Mouse (Mus musculus) heart, embryonic 15.5 days (tissue): ENCODE data around the gene Spem1. TPM values are rescaled to one million over a fixed set of nuclear protein-coding genes. Genes with fewer than 3 reads are reported as not detected.

Experiments
- ATAC-seq: fragments of 200-750 bp; cut with Nextera tagmentation; replicated peaks from 2 replicates; pipeline ENCODE4 v1.8.0; 2017; ENCODE audit warnings: low read depth, moderate TSS enrichment; ENCODE audit not compliant: insufficient number of reproducible peaks, insufficient read depth, low FRiP score
- H3K27ac ChIP-seq: fragments of 300-500 bp; sonication (generic); 2 replicates; pipeline ENCODE4 v1.5.1; 2015; ENCODE audit warnings: mild to moderate bottlenecking, inconsistent platforms
- H3K27me3 ChIP-seq: fragments of 300-500 bp; sonication (generic); 2 replicates; pipeline ENCODE4 v1.6.1; 2015; ENCODE audit warnings: inconsistent platforms
- H3K36me3 ChIP-seq: fragments of 300-500 bp; sonication (generic); 2 replicates; pipeline ENCODE4 v1.6.1; 2015; ENCODE audit warnings: mild to moderate bottlenecking, inconsistent platforms
- H3K4me1 ChIP-seq: fragments of 300-500 bp; sonication (generic); replicated peaks from 2 replicates; pipeline ENCODE4 v1.6.1; 2015; ENCODE audit warnings: inconsistent platforms
- H3K4me2 ChIP-seq: fragments of 300-500 bp; sonication (generic); 2 replicates; pipeline ENCODE4 v1.6.1; 2015; ENCODE audit warnings: inconsistent platforms, mild to moderate bottlenecking, moderate library complexity
- H3K4me3 ChIP-seq: fragments of 300-500 bp; sonication (generic); 2 replicates; pipeline ENCODE4 v1.5.1; 2015; ENCODE audit warnings: mild to moderate bottlenecking, inconsistent platforms
- H3K9ac ChIP-seq: fragments of 300-500 bp; sonication (generic); 2 replicates; pipeline ENCODE4 v1.6.1; 2015; ENCODE audit warnings: mild to moderate bottlenecking, inconsistent platforms
- H3K9me3 ChIP-seq: fragments of 300-500 bp; sonication (generic); replicated peaks from 2 replicates; pipeline ENCODE4 v1.6.1; 2016; ENCODE audit warnings: inconsistent platforms
- WGBS: fragments of 180-500 bp; shearing (Covaris S2); methylation state at CpG from one replicate; pipeline ENCODE4 v1.1.7; 2015; ENCODE audit warnings: mixed read lengths; 5-methylcytosine and 5-hydroxymethylcytosine counted together
- polyA plus RNA-seq: library from polyadenylated mRNA; unstranded; fragments of >200 nt; fragmentation: Nextera tagmentation; extraction: Ambion mirVana; gene quantifications from 2 replicates; pipeline ENCODE4 v1.2.1, GENCODE M21; 2015

Spem1 gene
- polyA plus RNA-seq, 1 experiment from 2014 or later, result not detected

- Histone ChIP-seq H3K4me3 (no peak overlapping the region), H3K27me3 (peaks cover 24% of the 10 kb centered on the region), H3K27ac (no peak overlapping the region), H3K9ac (no peak overlapping the region), H3K4me1 (peaks cover 38% of the 10 kb centered on the region), H3K36me3 (no peaks in the 10 kb centered on the region), H3K4me2 (no peak overlapping the region), H3K9me3 (no peaks in the 10 kb centered on the region)
- no peak for ATAC-seq
- 73% methylated on average over 4 of the region's 4 CpGs for WGBS
Measured at GRCm38 (mm10) chr11:69806378-69806777, 15.6 kb downstream of the Spem1 start.

- Histone ChIP-seq H3K4me2 (peak within 1 kb of the TSS; percentile 97), H3K4me1 (peaks cover 49% of the 10 kb centered on the region), H3K4me3 (peak within 1 kb of the TSS; percentile 62), H3K9me3 (no peaks in the 10 kb centered on the region), H3K27ac (no peak within 1 kb of the TSS), H3K27me3 (peaks cover 25% of the 10 kb centered on the region), H3K9ac (peak within 1 kb of the TSS; percentile 62; the same call in 1 of the 2 replicates), H3K36me3 (no peaks in the 10 kb centered on the region)
- no peak for ATAC-seq
- 13% methylated on average over 29 of the region's 29 CpGs for WGBS
Measured at GRCm38 (mm10) chr11:69804972-69805909, 16.7 kb downstream of the Spem1 start, which contains the start of gene Tmem102. Gene Tmem102 (minus strand): TSS chr11:69805624.

- peak overlapping the region; percentile 97 for H3K4me2 ChIP-seq
- no peaks in the 10 kb centered on the region for H3K36me3 ChIP-seq
- WGBS, result 12% methylated on average over 12 of the region's 12 CpGs
- peak overlapping the region; percentile 62; the same call in 1 of the 2 replicates for H3K9ac ChIP-seq
- no peak overlapping the region for H3K27ac ChIP-seq
- H3K4me1 ChIP-seq, result peaks cover 55% of the 10 kb centered on the region
- peak overlapping the region; percentile 62 for H3K4me3 ChIP-seq
- ATAC-seq, result no peak
- peaks cover 27% of the 10 kb centered on the region for H3K27me3 ChIP-seq
- no peaks in the 10 kb centered on the region for H3K9me3 ChIP-seq
Measured at GRCm38 (mm10) chr11:69804652-69804940, 17.4 kb downstream of the Spem1 start.

- Histone ChIP-seq H3K9me3 (no peaks in the 10 kb centered on the region), H3K27ac (no peak overlapping the region), H3K27me3 (peaks cover 27% of the 10 kb centered on the region), H3K9ac (peak overlapping the region; percentile 62), H3K4me2 (peak overlapping the region; percentile 97), H3K4me3 (peak overlapping the region; percentile 62), H3K4me1 (peaks cover 60% of the 10 kb centered on the region), H3K36me3 (no peaks in the 10 kb centered on the region)
- WGBS, result under 1% methylated on average over 60 of the region's 60 CpGs
- peak; percentile 63 for ATAC-seq
Measured at GRCm38 (mm10) chr11:69803786-69804651, 18.0 kb downstream of the Spem1 start.

- Histone ChIP-seq H3K9me3 (no peaks in the 10 kb centered on the region), H3K4me3 (peak overlapping the region; percentile 62), H3K27ac (no peak overlapping the region), H3K27me3 (peaks cover 27% of the 10 kb centered on the region), H3K4me2 (peak overlapping the region; percentile 97), H3K36me3 (no peaks in the 10 kb centered on the region), H3K4me1 (peaks cover 63% of the 10 kb centered on the region), H3K9ac (peak overlapping the region; percentile 62)
- WGBS, result 1% methylated on average over 12 of the region's 12 CpGs
- no peak for ATAC-seq
Measured at GRCm38 (mm10) chr11:69803328-69803727, 18.7 kb downstream of the Spem1 start.

GRCm38 (mm10) chr11:69802648-69803105 lies 19.3 kb downstream of the Spem1 start:
- peaks cover 63% of the 10 kb centered on the region for H3K4me1 ChIP-seq
- H3K27me3 ChIP-seq, result peaks cover 30% of the 10 kb centered on the region
- H3K27ac ChIP-seq, result peak overlapping the region; percentile 53
- under 1% methylated on average over 32 of the region's 33 CpGs for WGBS
- no peaks in the 10 kb centered on the region for H3K9me3 ChIP-seq
- H3K4me2 ChIP-seq, result peak overlapping the region; percentile 97
- peak overlapping the region; percentile 62 for H3K9ac ChIP-seq
- H3K4me3 ChIP-seq, result peak overlapping the region; percentile 62
- ATAC-seq, result peak; percentile 39
- no peaks in the 10 kb centered on the region for H3K36me3 ChIP-seq

GRCm38 (mm10) chr11:69801379-69801977 lies 20.5 kb downstream of the Spem1 start, which contains the start of gene Fgf11:
Gene Fgf11 (minus strand): TSS chr11:69801857.
- no peak for ATAC-seq

GRCm38 (mm10) chr11:69800392-69801197 lies 21.4 kb downstream of the Spem1 start:
- no peaks in the 10 kb centered on the region for H3K9me3 ChIP-seq
- H3K36me3 ChIP-seq, result no peaks in the 10 kb centered on the region
- H3K4me1 ChIP-seq, result peaks cover 70% of the 10 kb centered on the region
- peak overlapping the region; percentile 57 for H3K9ac ChIP-seq
- H3K4me2 ChIP-seq, result peak overlapping the region; percentile 97
- peaks cover 25% of the 10 kb centered on the region for H3K27me3 ChIP-seq
- peak overlapping the region; percentile 62 for H3K4me3 ChIP-seq
- ATAC-seq, result peak; percentile 29
- WGBS, result under 1% methylated on average over 36 of the region's 36 CpGs
- peak overlapping the region; percentile 72 for H3K27ac ChIP-seq

More at GRCm38 (mm10) chr11:69801379-69801977, 20.5 kb downstream of the Spem1 start, which contains the start of gene Fgf11:
- H3K9ac ChIP-seq, result peak within 1 kb of the TSS; percentile 62
- H3K4me3 ChIP-seq, result peak within 1 kb of the TSS; percentile 62
- no peaks in the 10 kb centered on the region for H3K36me3 ChIP-seq
- WGBS, result 2% methylated on average over 33 of the region's 33 CpGs
- peaks cover 25% of the 10 kb centered on the region for H3K27me3 ChIP-seq
- peaks cover 63% of the 10 kb centered on the region for H3K4me1 ChIP-seq
- peak within 1 kb of the TSS; percentile 72 for H3K27ac ChIP-seq
- no peaks in the 10 kb centered on the region for H3K9me3 ChIP-seq
- peak within 1 kb of the TSS; percentile 97 for H3K4me2 ChIP-seq

GRCm38 (mm10) chr11:69800138-69800391 lies 21.9 kb downstream of the Spem1 start:
- H3K27me3 ChIP-seq, result peaks cover 20% of the 10 kb centered on the region
- ATAC-seq, result no peak
- peak overlapping the region; percentile 57; the same call in 1 of the 2 replicates for H3K9ac ChIP-seq
- peak overlapping the region; percentile 72 for H3K27ac ChIP-seq
- WGBS, result 4% methylated on average over 11 of the region's 11 CpGs
- peak overlapping the region; percentile 62 for H3K4me3 ChIP-seq
- peaks cover 70% of the 10 kb centered on the region for H3K4me1 ChIP-seq
- H3K36me3 ChIP-seq, result no peaks in the 10 kb centered on the region
- H3K9me3 ChIP-seq, result no peaks in the 10 kb centered on the region
- H3K4me2 ChIP-seq, result peak overlapping the region; percentile 97

GRCm38 (mm10) chr11:69799394-69800137 lies 22.4 kb downstream of the Spem1 start:
- Histone ChIP-seq H3K36me3 (no peaks in the 10 kb centered on the region), H3K4me2 (peak overlapping the region; percentile 97), H3K27me3 (peaks cover 15% of the 10 kb centered on the region), H3K9me3 (no peaks in the 10 kb centered on the region), H3K27ac (peak overlapping the region; percentile 72; the same call in 1 of the 2 replicates), H3K9ac (no peak overlapping the region), H3K4me3 (peak overlapping the region; percentile 62), H3K4me1 (peaks cover 65% of the 10 kb centered on the region)
- 36% methylated on average over 12 of the region's 12 CpGs for WGBS
- ATAC-seq, result no peak
